Mouse (Mus musculus): ENCODE results near the gene Acot6. TPM values are rescaled to one million over a fixed set of nuclear protein-coding genes. Genes with fewer than 3 reads are reported as not detected.
A peak's percentile ranks its signal among the peaks of the same experiment; 100 is the strongest.
"Not testable (repeated sequence)": the region's sequence is repeated elsewhere in the genome, so short reads cannot be mapped to it uniquely, and the experiment has no call there.

The Acot6 gene
- polyA plus RNA-seq, 1 experiment from 2014 or later, result 1.2 TPM

- Histone ChIP-seq H3K9ac (no peak overlapping the region), H3K36me3 (no peaks in the 10 kb centered on the region), H3K27ac (no peak overlapping the region), H3K4me2 (replicated peaks) (no peak overlapping the region), H3K4me1 (no peaks in the 10 kb centered on the region), H3K27me3 (peaks cover 28% of the 10 kb centered on the region), H3K4me3 (no peak overlapping the region), H3K9me3 (no peaks in the 10 kb centered on the region)
- 79% methylated on average over 4 of the region's 4 CpGs for WGBS
- ATAC-seq (ENCODE audit: insufficient number of reproducible peaks, insufficient read depth, low FRiP score, low TSS enrichment), result no peak
These were observed 32.7 kb upstream of the Acot6 start for GRCm38 (mm10) chr12:84067752-84068151.

GRCm38 (mm10) chr12:84068296-84068695, 32.2 kb upstream of the Acot6 start:
- no peaks in the 10 kb centered on the region for H3K9me3 ChIP-seq
- no peak overlapping the region for H3K9ac ChIP-seq
- ATAC-seq (ENCODE audit: insufficient number of reproducible peaks, insufficient read depth, low FRiP score, low TSS enrichment), result no peak
- no peaks in the 10 kb centered on the region for H3K4me1 ChIP-seq
- no peak overlapping the region for H3K4me2 ChIP-seq (replicated peaks)
- peaks cover 28% of the 10 kb centered on the region for H3K27me3 ChIP-seq
- no peak overlapping the region for H3K27ac ChIP-seq
- no peaks in the 10 kb centered on the region for H3K36me3 ChIP-seq
- 56% methylated on average over 8 of the region's 8 CpGs for WGBS
- no peak overlapping the region for H3K4me3 ChIP-seq

GRCm38 (mm10) chr12:84068986-84069385, 31.5 kb upstream of the Acot6 start, which contains the start of gene Acot5:
Gene Acot5 (plus strand): TSS chr12:84069325.
- WGBS, result 54% methylated on average over 9 of the region's 9 CpGs
- Histone ChIP-seq H3K4me1 (no peaks in the 10 kb centered on the region), H3K4me3 (peak within 1 kb of the TSS; percentile 40), H3K4me2 (replicated peaks) (peak within 1 kb of the TSS; percentile 69), H3K9me3 (no peaks in the 10 kb centered on the region), H3K9ac (peak within 1 kb of the TSS; percentile 15; the same call in 1 of the 2 replicates), H3K27me3 (peaks cover 28% of the 10 kb centered on the region), H3K27ac (no peak within 1 kb of the TSS), H3K36me3 (no peaks in the 10 kb centered on the region)
- no peak for ATAC-seq (ENCODE audit: insufficient number of reproducible peaks, insufficient read depth, low FRiP score, low TSS enrichment)

GRCm38 (mm10) chr12:84069582-84069981, 30.9 kb upstream of the Acot6 start:
- not testable (repeated sequence) for H3K4me1 ChIP-seq; H3K36me3 ChIP-seq; H3K27ac ChIP-seq; H3K9me3 ChIP-seq; ATAC-seq (ENCODE audit: insufficient number of reproducible peaks, insufficient read depth, low FRiP score, low TSS enrichment)
- peaks cover 28% of the 10 kb centered on the region for H3K27me3 ChIP-seq
- peak overlapping the region; percentile 40 for H3K4me3 ChIP-seq
- peak overlapping the region; percentile 69 for H3K4me2 ChIP-seq (replicated peaks)
- WGBS, result 2% methylated on average over 49 of the region's 52 CpGs
- peak overlapping the region; percentile 15; the same call in 1 of the 2 replicates for H3K9ac ChIP-seq

GRCm38 (mm10) chr12:84071696-84072095, 28.8 kb upstream of the Acot6 start:
- no peaks in the 10 kb centered on the region for H3K36me3 ChIP-seq
- ATAC-seq (ENCODE audit: insufficient number of reproducible peaks, insufficient read depth, low FRiP score, low TSS enrichment), result no peak
- peaks cover 28% of the 10 kb centered on the region for H3K27me3 ChIP-seq
- H3K4me1 ChIP-seq, result no peaks in the 10 kb centered on the region
- no peak overlapping the region for H3K4me2 ChIP-seq (replicated peaks)
- no peak overlapping the region for H3K4me3 ChIP-seq
- H3K27ac ChIP-seq, result no peak overlapping the region
- H3K9me3 ChIP-seq, result no peaks in the 10 kb centered on the region
- no peak overlapping the region for H3K9ac ChIP-seq
- WGBS, result 87% methylated on average over 2 of the region's 2 CpGs

- Histone ChIP-seq H3K27me3 (no peaks in the 10 kb centered on the region), H3K4me1 (no peaks in the 10 kb centered on the region), H3K4me3 (no peak overlapping the region), H3K9ac (no peak overlapping the region), H3K4me2 (replicated peaks) (no peak overlapping the region), H3K27ac (no peak overlapping the region), H3K9me3 (no peaks in the 10 kb centered on the region), H3K36me3 (no peaks in the 10 kb centered on the region)
- WGBS, result 83% methylated on average over 4 of the region's 4 CpGs
- ATAC-seq (ENCODE audit: insufficient number of reproducible peaks, insufficient read depth, low FRiP score, low TSS enrichment), result no peak
These were observed 23.0 kb upstream of the Acot6 start for GRCm38 (mm10) chr12:84077371-84077990.

- Histone ChIP-seq H3K27me3 (no peaks in the 10 kb centered on the region), H3K4me1 (no peaks in the 10 kb centered on the region), H3K4me2 (replicated peaks) (no peak overlapping the region), H3K9ac (no peak overlapping the region), H3K4me3 (no peak overlapping the region), H3K9me3 (no peaks in the 10 kb centered on the region), H3K36me3 (no peaks in the 10 kb centered on the region), H3K27ac (no peak overlapping the region)
- 81% methylated on average over 2 of the region's 2 CpGs for WGBS
- no peak for ATAC-seq (ENCODE audit: insufficient number of reproducible peaks, insufficient read depth, low FRiP score, low TSS enrichment)
These were observed 16.6 kb upstream of the Acot6 start for GRCm38 (mm10) chr12:84083842-84084241.

GRCm38 (mm10) chr12:84084581-84084980, 15.9 kb upstream of the Acot6 start:
- no peaks in the 10 kb centered on the region for H3K36me3 ChIP-seq
- WGBS, result 85% methylated on average over 4 of the region's 4 CpGs
- H3K27ac ChIP-seq, result no peak overlapping the region
- no peak for ATAC-seq (ENCODE audit: insufficient number of reproducible peaks, insufficient read depth, low FRiP score, low TSS enrichment)
- H3K9me3 ChIP-seq, result no peaks in the 10 kb centered on the region
- no peak overlapping the region for H3K9ac ChIP-seq
- H3K27me3 ChIP-seq, result no peaks in the 10 kb centered on the region
- no peak overlapping the region for H3K4me2 ChIP-seq (replicated peaks)
- H3K4me3 ChIP-seq, result no peak overlapping the region
- H3K4me1 ChIP-seq, result no peaks in the 10 kb centered on the region

GRCm38 (mm10) chr12:84094666-84095065, 5.8 kb upstream of the Acot6 start:
- ATAC-seq (ENCODE audit: insufficient number of reproducible peaks, insufficient read depth, low FRiP score, low TSS enrichment), result not testable (repeated sequence)
- H3K9me3 ChIP-seq, result peaks cover 15% of the 10 kb centered on the region; the same call in 1 of the 2 replicates
- 91% methylated on average over 5 of the region's 5 CpGs for WGBS

GRCm38 (mm10) chr12:84099605-84100004, 849 bp upstream of the Acot6 start:
- no peak for ATAC-seq (ENCODE audit: insufficient number of reproducible peaks, insufficient read depth, low FRiP score, low TSS enrichment)
- Histone ChIP-seq H3K9ac (no peak overlapping the region), H3K4me2 (replicated peaks) (no peak overlapping the region), H3K4me1 (no peaks in the 10 kb centered on the region), H3K4me3 (no peak overlapping the region), H3K36me3 (no peaks in the 10 kb centered on the region), H3K9me3 (peaks cover 4% of the 10 kb centered on the region; the same call in 1 of the 2 replicates), H3K27me3 (no peaks in the 10 kb centered on the region), H3K27ac (no peak overlapping the region)
- 93% methylated on average over 2 of the region's 2 CpGs for WGBS

More at GRCm38 (mm10) chr12:84094666-84095065, 5.8 kb upstream of the Acot6 start:
- H3K27me3 ChIP-seq; H3K4me2 ChIP-seq (replicated peaks); H3K27ac ChIP-seq; H3K36me3 ChIP-seq; H3K4me1 ChIP-seq; H3K9ac ChIP-seq; H3K4me3 ChIP-seq: not testable (repeated sequence)

- Histone ChIP-seq H3K4me2 (replicated peaks) (peak overlapping the region; percentile 71), H3K27me3 (no peaks in the 10 kb centered on the region), H3K27ac (no peak overlapping the region), H3K9ac (no peak overlapping the region), H3K36me3 (no peaks in the 10 kb centered on the region), H3K4me1 (no peaks in the 10 kb centered on the region), H3K9me3 (peaks cover 4% of the 10 kb centered on the region; the same call in 1 of the 2 replicates), H3K4me3 (peak overlapping the region; percentile 55; the same call in 1 of the 2 replicates)
- 47% methylated on average over 1 of the region's 1 CpGs for WGBS
- no peak for ATAC-seq (ENCODE audit: insufficient number of reproducible peaks, insufficient read depth, low FRiP score, low TSS enrichment)
These were observed 383 bp upstream of the Acot6 start for GRCm38 (mm10) chr12:84100071-84100470.

- no peaks in the 10 kb centered on the region for H3K36me3 ChIP-seq
- ATAC-seq (ENCODE audit: insufficient number of reproducible peaks, insufficient read depth, low FRiP score, low TSS enrichment), result no peak
- no peaks in the 10 kb centered on the region for H3K4me1 ChIP-seq
- peak overlapping the region; percentile 71 for H3K4me2 ChIP-seq (replicated peaks)
- 55% methylated on average over 2 of the region's 2 CpGs for WGBS
- no peak overlapping the region for H3K27ac ChIP-seq
- peak overlapping the region; percentile 55 for H3K4me3 ChIP-seq
- H3K9ac ChIP-seq, result 0 out of 2 replicates have a peak overlapping the region, but pooled peaks have one; percentile 68
- H3K9me3 ChIP-seq, result no peaks in the 10 kb centered on the region
- no peaks in the 10 kb centered on the region for H3K27me3 ChIP-seq
These were observed 1.0 kb downstream of the Acot6 start for GRCm38 (mm10) chr12:84101493-84101845.
